Mouse (Mus musculus): ENCODE data around the gene Trp53tg5. TPM values are rescaled to one million over a fixed set of nuclear protein-coding genes. Genes with fewer than 3 reads are reported as not detected.

Trp53tg5 gene
- polyA plus RNA-seq, 1 experiment from 2014 or later, result not detected

GRCm38 (mm10) chr2:164496331-164496730, 22.8 kb upstream of the Trp53tg5 start:
- TF ChIP-seq CTCF (IDR thresholded peaks at IDR 0.05; ENCODE audit: low read depth), result no peak
- Histone ChIP-seq H3K4me3 (ENCODE audit: low read depth, low read length) (no peak overlapping the region), H3K27me3 (ENCODE audit: insufficient read depth, low read length) (no peaks in the 10 kb centered on the region), H3K4me1 (ENCODE audit: insufficient read depth) (peaks cover 9% of the 10 kb centered on the region), H3K4me2 (peak overlapping the region; percentile 98; the same call in 1 of the 2 replicates), H3K9ac (no peak overlapping the region), H3K36me3 (ENCODE audit: insufficient read depth) (peaks cover 14% of the 10 kb centered on the region), H3K27ac (ENCODE audit: low read depth) (no peak overlapping the region), H3K9me3 (ENCODE audit: low read depth, low read length) (no peaks in the 10 kb centered on the region)
- WGBS, result 38% methylated on average over 1 of the region's 1 CpGs
- no peak for DNase-seq
- ATAC-seq (ENCODE audit: insufficient read depth), result no peak

GRCm38 (mm10) chr2:164494126-164494525, 20.6 kb upstream of the Trp53tg5 start:
- Histone ChIP-seq H3K27ac (ENCODE audit: low read depth) (no peak overlapping the region), H3K4me3 (ENCODE audit: low read depth, low read length) (no peak overlapping the region), H3K4me1 (ENCODE audit: insufficient read depth) (peaks cover 9% of the 10 kb centered on the region), H3K9me3 (ENCODE audit: low read depth, low read length) (no peaks in the 10 kb centered on the region), H3K27me3 (ENCODE audit: insufficient read depth, low read length) (no peaks in the 10 kb centered on the region), H3K36me3 (ENCODE audit: insufficient read depth) (peaks cover 3% of the 10 kb centered on the region; the same call in 1 of the 2 replicates), H3K4me2 (no peak overlapping the region), H3K9ac (no peak overlapping the region)
- no peak for TF ChIP-seq CTCF (IDR thresholded peaks at IDR 0.05; ENCODE audit: low read depth)
- no peak for DNase-seq
- no peak for ATAC-seq (ENCODE audit: insufficient read depth)
- 50% methylated on average over 2 of the region's 2 CpGs for WGBS

- no peak for TF ChIP-seq CTCF (IDR thresholded peaks at IDR 0.05; ENCODE audit: low read depth)
- Histone ChIP-seq H3K9me3 (ENCODE audit: low read depth, low read length) (no peaks in the 10 kb centered on the region), H3K4me2 (no peak overlapping the region), H3K27me3 (ENCODE audit: insufficient read depth, low read length) (peaks cover 16% of the 10 kb centered on the region), H3K36me3 (ENCODE audit: insufficient read depth) (peaks cover 3% of the 10 kb centered on the region; the same call in 1 of the 2 replicates), H3K4me3 (ENCODE audit: low read depth, low read length) (no peak overlapping the region), H3K4me1 (ENCODE audit: insufficient read depth) (no peaks in the 10 kb centered on the region), H3K27ac (ENCODE audit: low read depth) (no peak overlapping the region), H3K9ac (no peak overlapping the region)
- no peak for DNase-seq
- 63% methylated on average over 9 of the region's 9 CpGs for WGBS
- ATAC-seq (ENCODE audit: insufficient read depth), result no peak
Measured at GRCm38 (mm10) chr2:164487812-164488211, 14.3 kb upstream of the Trp53tg5 start.

GRCm38 (mm10) chr2:164487115-164487527, 13.6 kb upstream of the Trp53tg5 start:
- H3K9ac ChIP-seq, result peak overlapping the region; percentile 69
- H3K27me3 ChIP-seq (ENCODE audit: insufficient read depth, low read length), result peaks cover 16% of the 10 kb centered on the region
- no peak for TF ChIP-seq CTCF (IDR thresholded peaks at IDR 0.05; ENCODE audit: low read depth)
- H3K4me3 ChIP-seq (ENCODE audit: low read depth, low read length), result peak overlapping the region; percentile 72
- no peak overlapping the region for H3K27ac ChIP-seq (ENCODE audit: low read depth)
- WGBS, result 9% methylated on average over 11 of the region's 11 CpGs
- H3K36me3 ChIP-seq (ENCODE audit: insufficient read depth), result peaks cover 3% of the 10 kb centered on the region; the same call in 1 of the 2 replicates
- no peaks in the 10 kb centered on the region for H3K9me3 ChIP-seq (ENCODE audit: low read depth, low read length)
- H3K4me2 ChIP-seq, result peak overlapping the region; percentile 99
- DNase-seq (no peak), ATAC-seq (ENCODE audit: insufficient read depth) (peak; percentile 49)
- no peaks in the 10 kb centered on the region for H3K4me1 ChIP-seq (ENCODE audit: insufficient read depth)

GRCm38 (mm10) chr2:164486258-164487114, 13.0 kb upstream of the Trp53tg5 start:
- DNase-seq (peak; percentile 60), ATAC-seq (ENCODE audit: insufficient read depth) (peak; percentile 71)
- no peak overlapping the region for H3K27ac ChIP-seq (ENCODE audit: low read depth)

GRCm38 (mm10) chr2:164485681-164486257, 12.2 kb upstream of the Trp53tg5 start, which contains the start of gene Dbndd2:
TSS of gene Dbndd2 (plus strand) at chr2:164486106.
- peak; percentile 53 for ATAC-seq (ENCODE audit: insufficient read depth)
- peak within 1 kb of the TSS; percentile 99 for H3K4me2 ChIP-seq
- TF ChIP-seq CTCF (IDR thresholded peaks at IDR 0.05; ENCODE audit: low read depth), result no peak
- no peaks in the 10 kb centered on the region for H3K4me1 ChIP-seq (ENCODE audit: insufficient read depth)
- peak; percentile 18 for DNase-seq
- H3K27ac ChIP-seq (ENCODE audit: low read depth), result no peak within 1 kb of the TSS
- H3K9me3 ChIP-seq (ENCODE audit: low read depth, low read length), result no peaks in the 10 kb centered on the region
- WGBS, result 2% methylated on average over 26 of the region's 26 CpGs
- H3K36me3 ChIP-seq (ENCODE audit: insufficient read depth), result peaks cover 3% of the 10 kb centered on the region; the same call in 1 of the 2 replicates
- H3K27me3 ChIP-seq (ENCODE audit: insufficient read depth, low read length), result peaks cover 16% of the 10 kb centered on the region
- peak within 1 kb of the TSS; percentile 69 for H3K9ac ChIP-seq
- peak within 1 kb of the TSS; percentile 72 for H3K4me3 ChIP-seq (ENCODE audit: low read depth, low read length)

More at GRCm38 (mm10) chr2:164486258-164487114, 13.0 kb upstream of the Trp53tg5 start:
- no peaks in the 10 kb centered on the region for H3K9me3 ChIP-seq (ENCODE audit: low read depth, low read length)
- H3K4me2 ChIP-seq, result peak overlapping the region; percentile 99
- WGBS, result under 1% methylated on average over 80 of the region's 90 CpGs
- H3K27me3 ChIP-seq (ENCODE audit: insufficient read depth, low read length), result peaks cover 16% of the 10 kb centered on the region
- peak overlapping the region; percentile 72 for H3K4me3 ChIP-seq (ENCODE audit: low read depth, low read length)
- TF ChIP-seq CTCF (IDR thresholded peaks at IDR 0.05; ENCODE audit: low read depth), result no peak; the same call in 1 of the 2 replicates
- H3K36me3 ChIP-seq (ENCODE audit: insufficient read depth), result peaks cover 3% of the 10 kb centered on the region; the same call in 1 of the 2 replicates
- peak overlapping the region; percentile 69 for H3K9ac ChIP-seq
- no peaks in the 10 kb centered on the region for H3K4me1 ChIP-seq (ENCODE audit: insufficient read depth)

- WGBS, result 23% methylated on average over 10 of the region's 10 CpGs
- no peak overlapping the region for H3K4me3 ChIP-seq (ENCODE audit: low read depth, low read length)
- ATAC-seq (ENCODE audit: insufficient read depth), result peak; percentile 21; the same call in 1 of the 2 replicates
- H3K4me2 ChIP-seq, result no peak overlapping the region
- no peaks in the 10 kb centered on the region for H3K27me3 ChIP-seq (ENCODE audit: insufficient read depth, low read length)
- no peak overlapping the region for H3K27ac ChIP-seq (ENCODE audit: low read depth)
- peaks cover 22% of the 10 kb centered on the region for H3K36me3 ChIP-seq (ENCODE audit: insufficient read depth)
- H3K9ac ChIP-seq, result no peak overlapping the region
- H3K9me3 ChIP-seq (ENCODE audit: low read depth, low read length), result no peaks in the 10 kb centered on the region
- peak; percentile 84 for DNase-seq
- no peaks in the 10 kb centered on the region for H3K4me1 ChIP-seq (ENCODE audit: insufficient read depth)
- TF ChIP-seq CTCF (IDR thresholded peaks at IDR 0.05; ENCODE audit: low read depth), result peak; percentile 74
Measured at GRCm38 (mm10) chr2:164470254-164470653, 3.3 kb downstream of the Trp53tg5 start.
